Mouse (Mus musculus) intestine, embryonic 14.5 days (tissue): ENCODE results near the gene Skp2. TPM values are rescaled to one million over a fixed set of nuclear protein-coding genes. Genes with fewer than 3 reads are reported as not detected.

Source experiments
- ATAC-seq: fragments of 200-750 bp; cut with Nextera tagmentation; replicated peaks from 2 replicates; pipeline ENCODE4 v1.8.0; 2017; ENCODE audit warnings: low read depth, moderate number of reproducible peaks, moderate TSS enrichment, moderate library complexity; ENCODE audit not compliant: low FRiP score, low TSS enrichment
- DNase-seq: peaks from one replicate; pipeline ENCODE4 v3.0.0-alpha.2; 2018; ENCODE audit warnings: low spot score
- H3K27ac ChIP-seq: fragments of 300-500 bp; sonication (generic); 2 replicates; pipeline ENCODE4 v1.5.1; 2014; ENCODE audit warnings: low read depth, mild to moderate bottlenecking, control low read depth
- H3K27me3 ChIP-seq: fragments of 300-500 bp; sonication (generic); replicated peaks from 2 replicates; pipeline ENCODE4 v1.6.1; 2014; ENCODE audit warnings: low read length, control low read depth; ENCODE audit not compliant: control insufficient read depth, insufficient read depth
- H3K36me3 ChIP-seq: fragments of 300-500 bp; sonication (generic); 2 replicates; pipeline ENCODE4 v1.6.1; 2014; ENCODE audit warnings: low read length, control low read depth; ENCODE audit not compliant: control insufficient read depth, insufficient read depth
- H3K4me1 ChIP-seq: fragments of 300-500 bp; sonication (generic); replicated peaks from 2 replicates; pipeline ENCODE4 v1.6.1; 2014; ENCODE audit warnings: low read length, control low read depth, mixed read lengths; ENCODE audit not compliant: control insufficient read depth, insufficient read depth
- H3K4me2 ChIP-seq: fragments of 300-500 bp; sonication (generic); 2 replicates; pipeline ENCODE4 v1.6.1; 2014; ENCODE audit warnings: low read length
- H3K4me3 ChIP-seq: fragments of 300-500 bp; sonication (generic); 2 replicates; pipeline ENCODE4 v1.5.1; 2014; ENCODE audit warnings: low read depth, low read length, control low read depth, mixed read lengths
- H3K9ac ChIP-seq: fragments of 300-500 bp; sonication (generic); 2 replicates; pipeline ENCODE4 v1.6.1; 2014; ENCODE audit warnings: mild to moderate bottlenecking, low read length
- H3K9me3 ChIP-seq: fragments of 300-500 bp; sonication (generic); 2 replicates; pipeline ENCODE4 v1.6.1; 2016; ENCODE audit warnings: low read length, control low read depth; ENCODE audit not compliant: control insufficient read depth
- WGBS: fragments of 180-500 bp; shearing (Covaris S2); extraction: QIAGEN DNeasy Blood & Tissue Kit; methylation state at CpG from one replicate; pipeline ENCODE4 v1.1.7; 2014; 5-methylcytosine and 5-hydroxymethylcytosine counted together
- polyA plus RNA-seq: library from polyadenylated mRNA; unstranded; fragments of >200 nt; fragmentation: Nextera tagmentation; extraction: Ambion mirVana; gene quantifications from 2 replicates; pipeline ENCODE4 v1.2.1, GENCODE M21; 2014

Gene Skp2
- polyA plus RNA-seq, 1 experiment from 2014 or later = 73.2 TPM

- no peak overlapping the region for H3K9ac ChIP-seq
- no peaks in the 10 kb centered on the region for H3K9me3 ChIP-seq
- no peaks in the 10 kb centered on the region for H3K27me3 ChIP-seq
- no peak overlapping the region for H3K4me3 ChIP-seq
- peaks cover 61% of the 10 kb centered on the region for H3K36me3 ChIP-seq
- peak; percentile 46 for DNase-seq
- 0 out of 2 replicates have a peak, but pooled peaks have one; percentile 44 for ATAC-seq
- no peak overlapping the region for H3K27ac ChIP-seq
- no peaks in the 10 kb centered on the region for H3K4me1 ChIP-seq
- 68% methylated on average over 13 of the region's 13 CpGs for WGBS
- H3K4me2 ChIP-seq = no peak overlapping the region
Observed at GRCm38 (mm10) chr15:9106303-9107074, 48.7 kb downstream of the Skp2 start.

- Histone ChIP-seq H3K36me3 (peaks cover 84% of the 10 kb centered on the region), H3K4me2 (no peak overlapping the region), H3K4me1 (no peaks in the 10 kb centered on the region), H3K4me3 (no peak overlapping the region), H3K27me3 (no peaks in the 10 kb centered on the region), H3K9ac (no peak overlapping the region), H3K27ac (no peak overlapping the region), H3K9me3 (no peaks in the 10 kb centered on the region)
- WGBS = 92% methylated on average over 10 of the region's 10 CpGs
- ATAC-seq (no peak), DNase-seq (peak; percentile 29)
Observed at GRCm38 (mm10) chr15:9100446-9101077, 54.7 kb downstream of the Skp2 start.

DNA sequence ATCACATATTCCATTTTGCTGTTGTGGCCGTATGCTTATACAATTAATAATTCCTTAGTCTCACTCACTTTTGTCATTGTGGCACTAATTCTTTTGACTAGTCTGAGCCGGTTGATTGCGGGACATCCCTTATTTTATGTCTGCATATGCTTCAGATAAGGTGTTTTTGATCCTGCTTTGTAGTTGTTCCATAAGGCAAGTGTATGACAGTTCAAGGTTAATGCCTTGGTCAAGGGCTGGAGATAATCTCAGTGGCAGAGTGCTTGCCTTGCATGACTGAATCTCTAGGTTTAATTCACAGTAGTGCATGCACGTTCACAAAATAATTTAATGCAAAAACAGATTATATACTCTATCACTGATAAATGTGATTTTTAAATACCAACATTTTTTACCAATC lies 58.4 kb downstream of the Skp2 start:
- H3K27me3 ChIP-seq = no peaks in the 10 kb centered on the region
- H3K27ac ChIP-seq = no peak overlapping the region
- H3K9ac ChIP-seq = no peak overlapping the region
- H3K36me3 ChIP-seq = peaks cover 73% of the 10 kb centered on the region
- ATAC-seq = no peak
- peaks cover 10% of the 10 kb centered on the region for H3K4me1 ChIP-seq
- no peak overlapping the region for H3K4me3 ChIP-seq
- 86% methylated on average over 4 of the region's 4 CpGs for WGBS
- no peaks in the 10 kb centered on the region for H3K9me3 ChIP-seq
- no peak overlapping the region for H3K4me2 ChIP-seq
- no peak for DNase-seq

DNA sequence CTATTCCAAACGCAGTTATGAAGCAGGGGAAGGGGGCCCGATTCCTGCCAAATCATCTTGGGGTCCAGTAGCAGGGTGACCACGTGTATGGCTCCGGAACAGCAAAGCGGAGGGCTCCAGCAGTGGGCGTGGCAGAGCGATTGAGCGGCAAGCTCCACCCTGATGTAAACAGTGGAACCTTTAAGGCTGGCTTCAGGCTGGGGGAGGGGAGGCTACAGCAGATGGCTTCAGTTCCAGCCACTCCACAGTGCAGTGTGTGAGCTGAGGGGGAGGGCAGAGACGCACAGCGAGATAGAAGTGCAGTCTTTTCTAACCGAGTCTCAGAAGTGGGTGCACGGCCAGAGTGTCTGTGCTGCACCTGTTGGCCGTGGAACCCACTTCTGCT lies 60.9 kb downstream of the Skp2 start:
- H3K4me3 ChIP-seq = no peak overlapping the region

DNA sequence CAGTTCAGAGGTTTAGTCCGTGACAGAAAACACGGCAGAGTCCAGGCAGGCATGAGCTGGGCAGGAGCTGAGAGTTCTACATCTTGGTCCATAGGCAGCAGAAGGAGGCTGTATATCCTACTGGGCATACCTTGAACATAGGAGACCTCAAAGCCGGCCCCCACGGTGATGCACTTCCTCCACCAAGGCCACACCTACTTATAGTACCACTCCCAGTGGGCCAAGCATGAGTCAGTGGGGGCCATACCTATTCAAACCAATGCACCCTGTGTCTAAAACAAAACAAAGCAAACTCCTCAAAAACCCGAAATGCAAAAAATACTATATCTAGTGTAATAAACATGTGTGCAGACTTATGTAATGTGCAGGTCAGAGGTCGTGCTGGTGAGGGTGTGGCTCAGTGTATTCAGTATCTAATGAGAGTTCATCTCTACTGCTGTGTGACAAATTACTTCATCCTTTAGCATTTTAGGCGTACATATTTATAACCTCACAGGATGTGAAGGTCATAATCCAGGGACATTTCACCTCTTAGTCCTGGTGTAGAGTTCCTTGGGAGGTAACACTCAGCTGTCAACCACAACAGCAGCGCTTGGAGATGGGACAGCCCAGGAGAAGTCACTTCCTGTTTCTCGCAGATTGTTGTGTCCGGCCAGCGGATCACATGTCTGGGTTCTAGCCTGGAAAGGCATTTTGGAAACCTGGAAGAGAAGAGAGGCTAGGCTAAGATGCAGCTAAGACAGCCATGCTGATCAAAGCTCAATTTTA lies 61.4 kb downstream of the Skp2 start:
- no peak overlapping the region for H3K27ac ChIP-seq
- H3K4me3 ChIP-seq = no peak overlapping the region
- ATAC-seq (peak; percentile 51), DNase-seq (no peak)
- no peak overlapping the region for H3K9ac ChIP-seq
- 0 out of 2 replicates have a peak overlapping the region, but pooled peaks have one; percentile 30 for H3K4me2 ChIP-seq
- H3K27me3 ChIP-seq = no peaks in the 10 kb centered on the region
- H3K4me1 ChIP-seq = peaks cover 13% of the 10 kb centered on the region
- H3K9me3 ChIP-seq = no peaks in the 10 kb centered on the region
- peaks cover 54% of the 10 kb centered on the region for H3K36me3 ChIP-seq
- WGBS = 64% methylated on average over 11 of the region's 11 CpGs

More for the DNA sequence above, 60.9 kb downstream of the Skp2 start:
- ATAC-seq (peak; percentile 89), DNase-seq (peak; percentile 72)
- Histone ChIP-seq H3K27me3 (no peaks in the 10 kb centered on the region), H3K4me2 (peak overlapping the region; percentile 30), H3K27ac (no peak overlapping the region), H3K9ac (no peak overlapping the region), H3K9me3 (no peaks in the 10 kb centered on the region), H3K4me1 (peaks cover 13% of the 10 kb centered on the region), H3K36me3 (peaks cover 60% of the 10 kb centered on the region)
- WGBS = 6% methylated on average over 13 of the region's 13 CpGs

DNA sequence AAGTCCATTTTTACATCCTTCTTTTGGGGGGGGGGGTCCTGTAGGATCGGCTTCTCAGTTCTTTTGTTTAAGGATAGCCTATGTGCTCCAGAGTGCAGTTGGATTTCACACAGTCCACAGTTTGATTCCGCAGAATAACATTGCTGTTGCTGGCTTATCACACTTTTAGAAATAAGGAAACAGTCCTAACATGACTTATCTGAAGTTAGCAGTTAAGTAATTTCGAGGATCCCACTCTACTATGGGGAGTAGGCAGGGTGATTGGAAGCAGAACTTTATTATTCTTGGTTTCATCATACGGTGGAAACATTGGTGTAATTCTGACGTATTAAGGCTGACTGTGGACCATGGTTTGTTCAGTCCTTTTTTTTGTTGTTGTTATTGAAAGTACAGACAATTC lies 64.6 kb downstream of the Skp2 start:
- Histone ChIP-seq H3K36me3 (peaks cover 40% of the 10 kb centered on the region), H3K27ac (no peak overlapping the region), H3K4me1 (peaks cover 13% of the 10 kb centered on the region), H3K4me2 (no peak overlapping the region), H3K9me3 (no peaks in the 10 kb centered on the region), H3K9ac (no peak overlapping the region), H3K4me3 (no peak overlapping the region), H3K27me3 (no peaks in the 10 kb centered on the region)
- WGBS = 87% methylated on average over 5 of the region's 5 CpGs
- no peak for ATAC-seq
- DNase-seq = peak; percentile 10

GRCm38 (mm10) chr15:9089136-9089720 lies 66.0 kb downstream of the Skp2 start:
- ATAC-seq (peak; percentile 70), DNase-seq (no peak)
- H3K4me1 ChIP-seq = peaks cover 7% of the 10 kb centered on the region
- H3K27ac ChIP-seq = peak overlapping the region; percentile 57
- H3K36me3 ChIP-seq = peaks cover 41% of the 10 kb centered on the region
- H3K9me3 ChIP-seq = no peaks in the 10 kb centered on the region
- 55% methylated on average over 2 of the region's 2 CpGs for WGBS
- no peaks in the 10 kb centered on the region for H3K27me3 ChIP-seq
- no peak overlapping the region for H3K4me2 ChIP-seq
- H3K9ac ChIP-seq = no peak overlapping the region
- no peak overlapping the region for H3K4me3 ChIP-seq

GRCm38 (mm10) chr15:9088683-9089072 lies 66.5 kb downstream of the Skp2 start:
- H3K9ac ChIP-seq = no peak overlapping the region
- no peak for DNase-seq

More at GRCm38 (mm10) chr15:9088683-9089072, 66.5 kb downstream of the Skp2 start:
- Histone ChIP-seq H3K4me3 (no peak overlapping the region), H3K4me1 (peaks cover 3% of the 10 kb centered on the region; the same call in 1 of the 2 replicates), H3K27ac (peak overlapping the region; percentile 40; the same call in 1 of the 2 replicates), H3K9me3 (no peaks in the 10 kb centered on the region), H3K4me2 (no peak overlapping the region), H3K27me3 (no peaks in the 10 kb centered on the region), H3K36me3 (peaks cover 39% of the 10 kb centered on the region)
- peak; percentile 67 for ATAC-seq
- 59% methylated on average over 8 of the region's 8 CpGs for WGBS
